13 mouse cellular contexts compared by ENCODE assay signal in the genomic region with DNA sequence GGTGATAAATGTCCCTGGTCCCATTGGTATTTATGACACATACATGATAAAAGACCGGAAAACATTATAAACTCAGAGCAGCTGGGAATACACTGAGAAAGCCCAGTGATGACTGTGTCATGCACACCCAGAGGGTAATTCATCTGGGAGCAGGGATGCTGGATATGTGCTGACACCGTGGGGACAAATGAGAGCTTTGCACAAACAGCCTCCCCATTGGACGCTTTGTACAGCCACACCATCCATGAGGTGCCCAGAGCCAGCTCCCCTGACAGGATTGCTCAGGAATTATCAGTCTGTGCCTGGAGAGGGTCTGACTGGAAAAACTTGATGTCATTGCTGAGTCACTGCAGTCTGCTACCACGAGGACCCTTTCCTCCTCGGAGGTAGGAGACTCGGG.
DNase-seq lines count a peak whose midpoint lies in the region; ATAC-seq and TF ChIP-seq lines count a peak whose summit lies in the region.
"Had no signal": no experiment of that assay in that cellular context is flagged by ENCODE, and none has a peak within 500 bp of the region (broad histone marks: within the 10 kb centered on the region; RNA-seq: fewer than 3 reads in every experiment).

No protein-coding gene starts in this region.

- peak; percentile 25; the same call in 1 of the 2 replicates for ATAC-seq in forebrain, postnatal 0 days
- 0 out of 2 replicates have a peak, but pooled peaks have one; percentile 52 for ATAC-seq in midbrain, embryonic 13.5 days
- ATAC-seq in midbrain, embryonic 11.5 days (ENCODE audit: low FRiP score): no peak
- ATAC-seq in kidney, embryonic 16.5 days (ENCODE audit: low FRiP score, low TSS enrichment): peak; percentile 72; the same call in 1 of the 2 replicates
- ATAC-seq in neural tube, embryonic 14.5 days (ENCODE audit: low read depth): peak; percentile 67; the same call in 1 of the 2 replicates
- ATAC-seq: CD4-positive, CD25-positive, alpha-beta regulatory T cell, adult 4 months had no signal

- no peak for DNase-seq in forebrain, postnatal 0 days
- DNase-seq in forebrain, embryonic 10.5 days (ENCODE audit: extremely low spot score, low spot score): no peak
- no peak for DNase-seq in midbrain, embryonic 11.5 days (ENCODE audit: low spot score, missing footprints)
- no peak for DNase-seq in left cerebral cortex, adult 8-10 months (ENCODE audit: low spot score in 2 of 2)
- no peak for DNase-seq in spleen, postnatal 10 days (ENCODE audit: low spot score in 2 of 2)
- DNase-seq: cerebellum, postnatal 10 days; thymus, postnatal 14 days had no signal

- H3K27me3 ChIP-seq in forebrain, postnatal 0 days (ENCODE audit: insufficient read depth, low read length): no peaks in the 10 kb centered on the region
- no peaks in the 10 kb centered on the region for H3K27me3 ChIP-seq in forebrain, embryonic 10.5 days (ENCODE audit: poor library complexity, severe bottlenecking)
- no peaks in the 10 kb centered on the region for H3K27me3 ChIP-seq in midbrain, embryonic 13.5 days
- no peaks in the 10 kb centered on the region for H3K27me3 ChIP-seq in midbrain, embryonic 11.5 days (ENCODE audit: control insufficient read depth, insufficient read depth, low read length)
- H3K27me3 ChIP-seq in kidney, embryonic 16.5 days (ENCODE audit: insufficient read depth, low read length): no peaks in the 10 kb centered on the region
- H3K27me3 ChIP-seq in neural tube, embryonic 14.5 days (ENCODE audit: control insufficient read depth, insufficient read depth, low read length): no peaks in the 10 kb centered on the region
- H3K27me3 ChIP-seq: heart, embryonic 12.5 days; midbrain, embryonic 12.5 days had no signal

- 68% methylated on average over 6 of the region's 6 CpGs for WGBS in forebrain, postnatal 0 days
- WGBS in forebrain, embryonic 10.5 days: 83% methylated on average over 6 of the region's 6 CpGs
- 60% methylated on average over 6 of the region's 6 CpGs for WGBS in midbrain, embryonic 13.5 days
- 83% methylated on average over 6 of the region's 6 CpGs for WGBS in midbrain, embryonic 11.5 days
- WGBS in kidney, embryonic 16.5 days: 31% methylated on average over 6 of the region's 6 CpGs
- 52% methylated on average over 6 of the region's 6 CpGs for WGBS in neural tube, embryonic 14.5 days

- no peak for TF ChIP-seq CTCF in forebrain, postnatal 0 days (IDR thresholded peaks at IDR 0.05; ENCODE audit: low read depth)

- H3K27ac ChIP-seq in forebrain, postnatal 0 days (ENCODE audit: low read depth, low read length): no peak overlapping the region
- no peak overlapping the region for H3K27ac ChIP-seq in forebrain, embryonic 10.5 days
- 0 out of 2 replicates have a peak overlapping the region, but pooled peaks have one; percentile 19 for H3K27ac ChIP-seq in midbrain, embryonic 13.5 days
- H3K27ac ChIP-seq in midbrain, embryonic 11.5 days (ENCODE audit: low read depth, low read length): no peak overlapping the region
- no peak overlapping the region for H3K27ac ChIP-seq in kidney, embryonic 16.5 days (ENCODE audit: low read length)
- H3K27ac ChIP-seq in neural tube, embryonic 14.5 days (ENCODE audit: low read depth, low read length): no peak overlapping the region
- H3K27ac ChIP-seq: midbrain, embryonic 12.5 days had no signal

- H3K9ac ChIP-seq in forebrain, postnatal 0 days: no peak overlapping the region
- H3K9ac ChIP-seq in midbrain, embryonic 13.5 days (replicated peaks): no peak overlapping the region
- no peak overlapping the region for H3K9ac ChIP-seq in midbrain, embryonic 11.5 days (ENCODE audit: low read length)
- no peak overlapping the region for H3K9ac ChIP-seq in kidney, embryonic 16.5 days (replicated peaks; ENCODE audit: low read length)
- H3K9ac ChIP-seq in neural tube, embryonic 14.5 days (replicated peaks; ENCODE audit: low read depth, low read length): no peak overlapping the region
- H3K9ac ChIP-seq: heart, embryonic 12.5 days; midbrain, embryonic 12.5 days had no signal

- H3K4me3 ChIP-seq in forebrain, postnatal 0 days (ENCODE audit: low read depth, low read length): no peak overlapping the region
- H3K4me3 ChIP-seq in forebrain, embryonic 10.5 days: no peak overlapping the region
- no peak overlapping the region for H3K4me3 ChIP-seq in midbrain, embryonic 13.5 days (replicated peaks)
- H3K4me3 ChIP-seq in midbrain, embryonic 11.5 days (ENCODE audit: low read depth, low read length): no peak overlapping the region
- H3K4me3 ChIP-seq in kidney, embryonic 16.5 days (ENCODE audit: low read length): no peak overlapping the region
- no peak overlapping the region for H3K4me3 ChIP-seq in neural tube, embryonic 14.5 days (ENCODE audit: low read depth, low read length)
- H3K4me3 ChIP-seq: heart, embryonic 12.5 days; midbrain, embryonic 12.5 days had no signal

- H3K4me2 ChIP-seq in forebrain, postnatal 0 days (ENCODE audit: low read depth): no peak overlapping the region
- no peak overlapping the region for H3K4me2 ChIP-seq in midbrain, embryonic 13.5 days (replicated peaks)
- H3K4me2 ChIP-seq in midbrain, embryonic 11.5 days: no peak overlapping the region
- H3K4me2 ChIP-seq in kidney, embryonic 16.5 days (replicated peaks; ENCODE audit: low read depth, low read length): no peak overlapping the region
- H3K4me2 ChIP-seq in neural tube, embryonic 14.5 days (ENCODE audit: low read depth, low read length): no peak overlapping the region
- H3K4me2 ChIP-seq: heart, embryonic 12.5 days; midbrain, embryonic 12.5 days had no signal

- H3K36me3 ChIP-seq in forebrain, postnatal 0 days (ENCODE audit: insufficient read depth): peaks cover 4% of the 10 kb centered on the region
- no peaks in the 10 kb centered on the region for H3K36me3 ChIP-seq in forebrain, embryonic 10.5 days (replicated peaks)
- H3K36me3 ChIP-seq in midbrain, embryonic 13.5 days: peaks cover 7% of the 10 kb centered on the region; the same call in 1 of the 2 replicates
- no peaks in the 10 kb centered on the region for H3K36me3 ChIP-seq in midbrain, embryonic 11.5 days (ENCODE audit: control insufficient read depth, insufficient read depth, low read length)
- H3K36me3 ChIP-seq in kidney, embryonic 16.5 days (ENCODE audit: insufficient read depth, low read length): no peaks in the 10 kb centered on the region
- H3K36me3 ChIP-seq in neural tube, embryonic 14.5 days (ENCODE audit: control insufficient read depth, insufficient read depth, low read length): no peaks in the 10 kb centered on the region
- H3K36me3 ChIP-seq: heart, embryonic 12.5 days; midbrain, embryonic 12.5 days had no signal

- no peaks in the 10 kb centered on the region for H3K4me1 ChIP-seq in forebrain, postnatal 0 days (ENCODE audit: insufficient read depth)
- no peaks in the 10 kb centered on the region for H3K4me1 ChIP-seq in forebrain, embryonic 10.5 days
- H3K4me1 ChIP-seq in midbrain, embryonic 13.5 days (replicated peaks): peaks cover 9% of the 10 kb centered on the region
- H3K4me1 ChIP-seq in midbrain, embryonic 11.5 days (ENCODE audit: control insufficient read depth, insufficient read depth, low read length): no peaks in the 10 kb centered on the region
- 0 out of 2 replicates have a peak, but pooled peaks cover 5% of the 10 kb centered on the region for H3K4me1 ChIP-seq in kidney, embryonic 16.5 days (ENCODE audit: insufficient read depth, low read length)
- H3K4me1 ChIP-seq in neural tube, embryonic 14.5 days (ENCODE audit: control insufficient read depth, insufficient read depth, low read length): no peaks in the 10 kb centered on the region
- H3K4me1 ChIP-seq: heart, embryonic 12.5 days; midbrain, embryonic 12.5 days had no signal

- H3K9me3 ChIP-seq in forebrain, postnatal 0 days (ENCODE audit: low read length): no peaks in the 10 kb centered on the region
- no peaks in the 10 kb centered on the region for H3K9me3 ChIP-seq in forebrain, embryonic 10.5 days
- H3K9me3 ChIP-seq in midbrain, embryonic 13.5 days: no peaks in the 10 kb centered on the region
- H3K9me3 ChIP-seq in midbrain, embryonic 11.5 days (ENCODE audit: control insufficient read depth, low read length): no peaks in the 10 kb centered on the region
- H3K9me3 ChIP-seq in kidney, embryonic 16.5 days (ENCODE audit: low read length): no peaks in the 10 kb centered on the region
- H3K9me3 ChIP-seq in neural tube, embryonic 14.5 days (ENCODE audit: control insufficient read depth, low read length): no peaks in the 10 kb centered on the region
- H3K9me3 ChIP-seq: heart, embryonic 12.5 days; midbrain, embryonic 12.5 days had no signal
